Mouse (Mus musculus) hindbrain, embryonic 10.5 days (tissue): Measurements from ENCODE around the gene Has3. TPM values are rescaled to one million over a fixed set of nuclear protein-coding genes. Genes with fewer than 3 reads are reported as not detected.
"Not testable (repeated sequence)": the region's sequence is repeated elsewhere in the genome, so short reads cannot be mapped to it uniquely, and the experiment has no call there.

Experiments
- DNase-seq: peaks from one replicate; pipeline ENCODE4 v3.0.0-alpha.2; 2017; ENCODE audit warnings: low spot score
- H3K27ac ChIP-seq: fragments of 300-500 bp; sonication (generic); 2 replicates; pipeline ENCODE4 v1.5.1; 2016; ENCODE audit warnings: mild to moderate bottlenecking, moderate library complexity
- H3K27me3 ChIP-seq: fragments of 300-500 bp; sonication (generic); 2 replicates; pipeline ENCODE4 v1.6.1; 2016; ENCODE audit warnings: mild to moderate bottlenecking; ENCODE audit not compliant: poor library complexity, insufficient read depth, severe bottlenecking
- H3K36me3 ChIP-seq: fragments of 300-500 bp; sonication (generic); 2 replicates; pipeline ENCODE4 v1.6.1; 2016; ENCODE audit warnings: mild to moderate bottlenecking, moderate library complexity
- H3K4me1 ChIP-seq: fragments of 300-500 bp; sonication (generic); replicated peaks from 2 replicates; pipeline ENCODE4 v1.6.1; 2016; ENCODE audit warnings: mild to moderate bottlenecking
- H3K4me3 ChIP-seq: fragments of 300-500 bp; sonication (generic); 2 replicates; pipeline ENCODE4 v1.5.1; 2016; ENCODE audit warnings: mild to moderate bottlenecking, moderate library complexity
- H3K9me3 ChIP-seq: fragments of 300-500 bp; sonication (generic); 2 replicates; pipeline ENCODE4 v1.6.1; 2016; ENCODE audit warnings: mild to moderate bottlenecking, moderate library complexity
- WGBS: fragments of 180-500 bp; shearing (Covaris S2); methylation state at CpG from one replicate; pipeline ENCODE4 v1.1.7; 2016; 5-methylcytosine and 5-hydroxymethylcytosine counted together
- polyA plus RNA-seq: library from polyadenylated mRNA; unstranded; fragments of >200 nt; fragmentation: Nextera tagmentation; extraction: Ambion mirVana; gene quantifications from 2 replicates; pipeline ENCODE4 v1.2.1, GENCODE M21; 2016

The Has3 gene
- polyA plus RNA-seq, 1 experiment from 2014 or later: 0.13 TPM

GRCm38 (mm10) chr8:106925446-106925845 is 55.4 kb downstream of the Has3 start:
- 91% methylated on average over 4 of the region's 4 CpGs for WGBS
- no peak overlapping the region for H3K27ac ChIP-seq
- peaks cover 37% of the 10 kb centered on the region for H3K36me3 ChIP-seq
- no peaks in the 10 kb centered on the region for H3K27me3 ChIP-seq
- H3K4me1 ChIP-seq: peaks cover 3% of the 10 kb centered on the region; the same call in 1 of the 2 replicates
- no peak overlapping the region for H3K4me3 ChIP-seq
- DNase-seq: no peak
- H3K9me3 ChIP-seq: no peaks in the 10 kb centered on the region

GRCm38 (mm10) chr8:106927247-106927646 is 57.2 kb downstream of the Has3 start:
- H3K27me3 ChIP-seq: peaks cover 10% of the 10 kb centered on the region
- H3K9me3 ChIP-seq: no peaks in the 10 kb centered on the region
- peaks cover 21% of the 10 kb centered on the region for H3K36me3 ChIP-seq
- DNase-seq: peak; percentile 18
- peaks cover 4% of the 10 kb centered on the region for H3K4me1 ChIP-seq
- 58% methylated on average over 4 of the region's 4 CpGs for whole genome bisulfite sequencing
- H3K4me3 ChIP-seq: no peak overlapping the region
- no peak overlapping the region for H3K27ac ChIP-seq

GRCm38 (mm10) chr8:106928182-106928581 is 58.1 kb downstream of the Has3 start:
- not testable (repeated sequence) for H3K27ac ChIP-seq, H3K9me3 ChIP-seq, H3K4me3 ChIP-seq, DNase-seq
- peaks cover 12% of the 10 kb centered on the region for H3K36me3 ChIP-seq
- H3K4me1 ChIP-seq: peaks cover 10% of the 10 kb centered on the region
- H3K27me3 ChIP-seq: peaks cover 14% of the 10 kb centered on the region
- WGBS: 91% methylated on average over 11 of the region's 11 CpGs

DNA sequence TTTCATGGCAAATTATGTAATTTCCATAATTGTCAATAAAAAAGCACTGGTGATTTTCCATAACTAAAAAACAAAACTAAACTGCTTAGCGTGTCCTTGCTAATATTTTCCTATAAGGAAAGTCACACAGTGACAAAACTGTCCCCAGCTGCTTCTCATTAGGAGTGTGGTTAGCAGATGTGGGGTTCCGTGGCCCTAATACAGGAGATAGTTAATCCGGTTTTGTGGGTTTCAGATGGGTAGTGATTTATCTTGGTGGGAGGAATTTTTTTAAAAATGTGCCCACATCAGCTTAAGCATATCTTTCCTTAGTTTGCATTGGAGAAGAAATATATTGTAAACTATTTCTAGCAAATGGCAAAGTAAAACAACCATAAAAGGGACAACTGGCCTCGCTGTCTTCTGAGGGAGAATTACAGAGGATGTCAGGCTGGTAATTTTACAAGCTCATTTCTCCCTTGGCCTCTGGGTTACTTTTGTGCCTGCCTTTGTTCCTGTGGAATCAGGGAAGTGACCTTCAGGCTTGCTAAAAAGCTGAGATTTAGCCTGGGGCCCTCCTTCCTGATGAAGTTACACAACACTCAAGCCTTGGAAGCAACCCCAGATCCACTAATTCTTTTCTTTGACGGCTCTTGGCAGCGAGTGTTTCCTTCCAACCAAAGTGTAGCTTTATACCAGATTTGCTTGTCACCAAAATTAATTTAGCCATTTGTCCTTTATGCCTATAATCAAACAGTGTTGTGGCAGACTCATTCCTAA is 59.3 kb downstream of the Has3 start:
- H3K4me1 ChIP-seq: peaks cover 10% of the 10 kb centered on the region
- H3K36me3 ChIP-seq: peaks cover 5% of the 10 kb centered on the region; the same call in 1 of the 2 replicates
- 76% methylated on average over 6 of the region's 6 CpGs for WGBS
- peaks cover 24% of the 10 kb centered on the region for H3K27me3 ChIP-seq
- H3K9me3 ChIP-seq: no peaks in the 10 kb centered on the region
- no peak overlapping the region for H3K4me3 ChIP-seq
- no peak for DNase-seq
- no peak overlapping the region for H3K27ac ChIP-seq

GRCm38 (mm10) chr8:106929921-106930320 is 59.9 kb downstream of the Has3 start:
- Histone ChIP-seq H3K27ac (no peak overlapping the region), H3K36me3 (no peaks in the 10 kb centered on the region), H3K4me1 (peaks cover 11% of the 10 kb centered on the region), H3K9me3 (no peaks in the 10 kb centered on the region), H3K4me3 (no peak overlapping the region), H3K27me3 (peaks cover 28% of the 10 kb centered on the region)
- DNase-seq: no peak
- WGBS: 77% methylated on average over 5 of the region's 5 CpGs

GRCm38 (mm10) chr8:106932376-106933065 is 62.5 kb downstream of the Has3 start:
- peak overlapping the region; percentile 31 for H3K4me3 ChIP-seq
- WGBS: 16% methylated on average over 22 of the region's 22 CpGs
- no peak overlapping the region for H3K27ac ChIP-seq
- H3K9me3 ChIP-seq: no peaks in the 10 kb centered on the region
- H3K36me3 ChIP-seq: no peaks in the 10 kb centered on the region
- DNase-seq: peak; percentile 44
- peaks cover 28% of the 10 kb centered on the region for H3K27me3 ChIP-seq
- peaks cover 27% of the 10 kb centered on the region for H3K4me1 ChIP-seq

DNA sequence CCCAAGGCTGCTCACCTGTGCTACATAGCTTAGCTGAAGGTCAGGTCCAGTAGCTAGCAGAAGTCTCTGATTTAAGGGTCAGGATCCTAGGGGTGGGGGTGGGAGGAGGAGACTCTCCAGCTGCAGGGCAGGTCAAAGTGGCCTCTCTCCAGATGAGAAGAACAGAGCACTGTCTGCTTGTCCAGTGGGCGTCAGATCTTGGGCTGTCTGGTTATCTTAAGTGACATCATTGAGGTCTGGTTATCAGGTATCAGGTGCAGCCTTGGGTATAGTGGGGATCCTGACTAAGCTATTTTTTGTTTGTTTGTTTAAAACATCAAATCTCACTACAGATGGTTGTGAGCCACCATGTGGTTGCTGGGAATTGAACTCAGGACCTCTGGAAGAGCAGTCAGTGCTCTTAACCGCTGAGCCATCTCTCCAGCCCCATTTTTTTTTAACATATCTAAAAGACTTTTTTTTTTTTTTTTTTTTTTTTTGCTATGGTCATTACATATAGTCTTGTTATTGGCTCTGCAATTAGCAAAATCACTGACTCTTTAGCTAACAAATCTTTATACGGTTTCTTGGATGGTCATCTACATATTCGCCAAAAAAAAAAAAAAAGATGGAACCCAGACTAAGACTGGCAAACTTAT is 63.6 kb downstream of the Has3 start:
- H3K36me3 ChIP-seq: no peaks in the 10 kb centered on the region
- DNase-seq: no peak
- WGBS: 84% methylated on average over 4 of the region's 4 CpGs
- H3K4me1 ChIP-seq: peaks cover 35% of the 10 kb centered on the region
- peaks cover 28% of the 10 kb centered on the region for H3K27me3 ChIP-seq
- no peak overlapping the region for H3K27ac ChIP-seq
- H3K4me3 ChIP-seq: no peak overlapping the region
- no peaks in the 10 kb centered on the region for H3K9me3 ChIP-seq

Other genes with a start within 250 kb of the Has3 start
- 12.9 and 13.5 TPM in 2 replicates for gene Tango6, start 187.2 kb upstream of the Has3 start, polyA plus RNA-seq
- gene Utp4, start 23.4 kb downstream of the Has3 start, polyA plus RNA-seq: 58.3 and 85.0 TPM in 2 replicates
- 9.2 and 9.7 TPM in 2 replicates for gene Sntb2, start 65.5 kb downstream of the Has3 start, polyA plus RNA-seq
- 73.0 and 85.7 TPM in 2 replicates for gene Vps4a, start 161.0 kb downstream of the Has3 start, polyA plus RNA-seq
- 50.7 and 58.1 TPM in 2 replicates for gene Pdf, start 178.4 kb downstream of the Has3 start, polyA plus RNA-seq
- 39.2 and 43.5 TPM in 2 replicates for gene Cog8, start 186.4 kb downstream of the Has3 start, polyA plus RNA-seq
- 96.4 and 114 TPM in 2 replicates for gene Nip7, start 186.6 kb downstream of the Has3 start, polyA plus RNA-seq
- gene Tmed6, start 195.4 kb downstream of the Has3 start, polyA plus RNA-seq: not detected in 2 replicates
- 17.6 and 18.5 TPM in 2 replicates for gene Terf2, start 226.3 kb downstream of the Has3 start, polyA plus RNA-seq